Mouse (Mus musculus) B cell, adult (primary cell): ENCODE data around the gene Olfr308. TPM values are rescaled to one million over a fixed set of nuclear protein-coding genes. Genes with fewer than 3 reads are reported as not detected.

Experiments
- total RNA-seq: library from RNA; stranded (reverse); gene quantifications from 4 replicates; pipeline ENCODE4 v1.2.4, GENCODE M21; 2023; ENCODE audit not compliant: inconsistent age

Olfr308 gene
- total RNA-seq, result not detected in 4 replicates

GRCm38 (mm10) chr7:86325530-86325929 is at the start of gene Olfr308:
Gene Olfr308 (minus strand): TSS chr7:86325630.

GRCm38 (mm10) chr7:86366828-86367227 is 41.4 kb upstream of the Olfr308 start, which contains the start of gene Olfr305:
Gene Olfr305 (minus strand): TSS chr7:86366928.

GRCm38 (mm10) chr7:86337486-86337885 is 12.1 kb upstream of the Olfr308 start, which contains the start of gene Olfr307:
Gene Olfr307 (minus strand): TSS chr7:86337586.

GRCm38 (mm10) chr7:86313608-86314007 is 11.8 kb downstream of the Olfr308 start, which contains the start of gene Olfr309:
Gene Olfr309 (minus strand): TSS chr7:86313708.

GRCm38 (mm10) chr7:86277072-86277471 is 48.4 kb downstream of the Olfr308 start, which contains the start of gene Olfr310:
Gene Olfr310 (minus strand): TSS chr7:86277172.

Other genes with a start within 250 kb of the Olfr308 start
- not detected in 4 replicates for gene Vmn2r75, start 153.9 kb downstream of the Olfr308 start, total RNA-seq
- not detected in 4 replicates for gene Vmn2r76, start 79.3 kb downstream of the Olfr308 start, total RNA-seq
- not detected in 4 replicates for gene Olfr310, start 48.5 kb downstream of the Olfr308 start, total RNA-seq
- not detected in 4 replicates for gene Olfr309, start 11.9 kb downstream of the Olfr308 start, total RNA-seq
- not detected in 4 replicates for gene Olfr307, start 12.0 kb upstream of the Olfr308 start, total RNA-seq
- not detected in 4 replicates for gene Olfr305, start 41.3 kb upstream of the Olfr308 start, total RNA-seq
- not detected in 4 replicates for gene Olfr304, start 61.0 kb upstream of the Olfr308 start, total RNA-seq
- gene Olfr303, start 72.2 kb upstream of the Olfr308 start, total RNA-seq, result not detected in 4 replicates
- not detected in 4 replicates for gene Olfr301, start 78.2 kb upstream of the Olfr308 start, total RNA-seq
- not detected in 4 replicates for gene Olfr299, start 134.3 kb upstream of the Olfr308 start, total RNA-seq
- gene Olfr298, start 166.9 kb upstream of the Olfr308 start, total RNA-seq, result not detected in 4 replicates
- gene Olfr297, start 194.3 kb upstream of the Olfr308 start, total RNA-seq, result not detected in 4 replicates